Mouse (Mus musculus) hematopoietic stem cell, adult 5-6 weeks (primary cell): ENCODE data around the gene Entpd1. TPM values are rescaled to one million over a fixed set of nuclear protein-coding genes. Genes with fewer than 3 reads are reported as not detected.

Source experiments
- ATAC-seq, 2 experiments: fragments of 125-278 bp in 1 of 2; replicated peaks in 1 of 2; 2 replicates each; pipeline ENCODE4 v1.8.0; 2016 to 2017; ENCODE audit warnings: inconsistent platforms in 2 of 2, mild to moderate bottlenecking in 2 of 2, moderate number of reproducible peaks in 2 of 2, low read depth in 1 of 2, moderate TSS enrichment in 1 of 2; ENCODE audit not compliant: low FRiP score in 2 of 2, poor library complexity in 2 of 2, severe bottlenecking in 2 of 2, insufficient read depth in 1 of 2, low TSS enrichment in 1 of 2
- total RNA-seq: library from RNA; stranded (forward); fragments of 172-1452, 232-1000 nt; gene quantifications from 2 replicates; pipeline ENCODE4 v1.2.3, GENCODE M21; 2017

Gene Entpd1
- total RNA-seq, 1 experiment from 2014 or later, result 19.2 TPM

- ATAC-seq, result no peak
These were observed 44.0 kb downstream of the Entpd1 start for GRCm38 (mm10) chr19:40656207-40656606.

GRCm38 (mm10) chr19:40658281-40658680, 46.1 kb downstream of the Entpd1 start:
- ATAC-seq, result no peak

GRCm38 (mm10) chr19:40658935-40659334, 46.8 kb downstream of the Entpd1 start:
- ATAC-seq, result no peak

GRCm38 (mm10) chr19:40659651-40660478, 47.7 kb downstream of the Entpd1 start:
- peak; percentile 20 to 44; a peak in 2 of 4 replicates for ATAC-seq

GRCm38 (mm10) chr19:40660510-40660909, 48.3 kb downstream of the Entpd1 start:
- ATAC-seq, result 0 out of 4 replicates have a peak, but pooled peaks of 1 of the 2 experiments have one; percentile 9

GRCm38 (mm10) chr19:40661108-40661507, 48.9 kb downstream of the Entpd1 start:
- peak; percentile 39 to 48; a peak in 2 of 4 replicates for ATAC-seq

GRCm38 (mm10) chr19:40661874-40662273, 49.7 kb downstream of the Entpd1 start:
- ATAC-seq, result no peak

GRCm38 (mm10) chr19:40662727-40663126, 50.6 kb downstream of the Entpd1 start:
- ATAC-seq, result no peak

GRCm38 (mm10) chr19:40665778-40666177, 53.6 kb downstream of the Entpd1 start:
- peak in 1 of 2 experiments; percentile 51; a peak in 1 of 4 replicates for ATAC-seq

- ATAC-seq, result no peak
These were observed 54.9 kb downstream of the Entpd1 start for GRCm38 (mm10) chr19:40667111-40667510.

- ATAC-seq, result no peak
These were observed 63.2 kb downstream of the Entpd1 start for GRCm38 (mm10) chr19:40675329-40675728.

- ATAC-seq, result no peak
These were observed 65.9 kb downstream of the Entpd1 start for GRCm38 (mm10) chr19:40678087-40678486.

GRCm38 (mm10) chr19:40678532-40679307, 66.6 kb downstream of the Entpd1 start:
- ATAC-seq, result peak; percentile 77 to 83

GRCm38 (mm10) chr19:40679632-40680031, 67.5 kb downstream of the Entpd1 start:
- peak in 1 of 2 experiments; percentile 15; a peak in 1 of 4 replicates for ATAC-seq

GRCm38 (mm10) chr19:40684124-40684523, 72.0 kb downstream of the Entpd1 start:
- peak; percentile 72 to 80 for ATAC-seq

GRCm38 (mm10) chr19:40684566-40684965, 72.4 kb downstream of the Entpd1 start:
- ATAC-seq, result no peak

GRCm38 (mm10) chr19:40687291-40687927, 75.2 kb downstream of the Entpd1 start:
- ATAC-seq, result peak in 1 of 2 experiments; percentile 42; a peak in 2 of 4 replicates

- ATAC-seq, result peak; percentile 91 to 92
These were observed 81.0 kb downstream of the Entpd1 start for GRCm38 (mm10) chr19:40693201-40693600.
